Mouse (Mus musculus) heart, embryonic 16.5 days (tissue): Measurements from ENCODE around the gene Sik1. TPM values are rescaled to one million over a fixed set of nuclear protein-coding genes. Genes with fewer than 3 reads are reported as not detected.

Experiments used
- ATAC-seq: fragments of 200-750 bp; cut with Nextera tagmentation; replicated peaks from 2 replicates; pipeline ENCODE4 v1.8.0; 2017; ENCODE audit warnings: moderate number of reproducible peaks; ENCODE audit not compliant: insufficient read depth, low FRiP score; ENCODE audit errors: extremely low read depth
- H3K27ac ChIP-seq: fragments of 300-500 bp; sonication (generic); 2 replicates; pipeline ENCODE4 v1.5.1; 2014; ENCODE audit warnings: mild to moderate bottlenecking, low read length, control low read depth, moderate library complexity
- H3K27me3 ChIP-seq: fragments of 300-500 bp; sonication (generic); 2 replicates; pipeline ENCODE4 v1.6.1; 2014; ENCODE audit warnings: low read length, mixed read lengths; ENCODE audit not compliant: control insufficient read depth, insufficient read depth
- H3K36me3 ChIP-seq: fragments of 300-500 bp; sonication (generic); 2 replicates; pipeline ENCODE4 v1.6.1; 2014; ENCODE audit not compliant: control insufficient read depth, insufficient read depth
- H3K4me1 ChIP-seq: fragments of 300-500 bp; sonication (generic); 2 replicates; pipeline ENCODE4 v1.6.1; 2014; ENCODE audit warnings: low read length, mixed read lengths; ENCODE audit not compliant: control insufficient read depth, insufficient read depth
- H3K4me2 ChIP-seq: fragments of 300-500 bp; sonication (generic); 2 replicates; pipeline ENCODE4 v1.6.1; 2014; ENCODE audit warnings: low read depth, mild to moderate bottlenecking, control low read depth, low read length
- H3K4me3 ChIP-seq: fragments of 300-500 bp; sonication (generic); 2 replicates; pipeline ENCODE4 v1.5.1; 2014; ENCODE audit warnings: mild to moderate bottlenecking, control low read depth, low read length
- H3K9ac ChIP-seq: fragments of 300-500 bp; sonication (generic); 2 replicates; pipeline ENCODE4 v1.6.1; 2014; ENCODE audit warnings: low read length, control low read depth
- H3K9me3 ChIP-seq: fragments of 300-500 bp; sonication (generic); replicated peaks from 2 replicates; pipeline ENCODE4 v1.6.1; 2016; ENCODE audit warnings: low read length; ENCODE audit not compliant: control insufficient read depth
- WGBS: fragments of 180-500 bp; shearing (Covaris S2); extraction: QIAGEN DNeasy Blood & Tissue Kit; methylation state at CpG from one replicate; pipeline ENCODE4 v1.1.7; 2014; 5-methylcytosine and 5-hydroxymethylcytosine counted together
- polyA plus RNA-seq: library from polyadenylated mRNA; unstranded; fragments of >200 nt; fragmentation: Nextera tagmentation; extraction: Ambion mirVana; gene quantifications from 2 replicates; pipeline ENCODE4 v1.2.1, GENCODE M21; 2015

The Sik1 gene
- polyA plus RNA-seq, 1 experiment from 2014 or later, result 13.0 TPM

GRCm38 (mm10) chr17:31811333-31811732 lies 44.3 kb downstream of the Sik1 start:
- Histone ChIP-seq H3K9me3 (no peaks in the 10 kb centered on the region), H3K4me1 (peaks cover 16% of the 10 kb centered on the region), H3K27me3 (no peaks in the 10 kb centered on the region), H3K4me2 (no peak overlapping the region), H3K27ac (no peak overlapping the region), H3K9ac (no peak overlapping the region), H3K36me3 (no peaks in the 10 kb centered on the region), H3K4me3 (no peak overlapping the region)
- no peak for ATAC-seq
- 65% methylated on average over 4 of the region's 4 CpGs for WGBS

- Histone ChIP-seq H3K4me1 (peaks cover 18% of the 10 kb centered on the region), H3K27ac (no peak overlapping the region), H3K4me2 (no peak overlapping the region), H3K27me3 (no peaks in the 10 kb centered on the region), H3K36me3 (no peaks in the 10 kb centered on the region), H3K9me3 (no peaks in the 10 kb centered on the region), H3K4me3 (no peak overlapping the region), H3K9ac (no peak overlapping the region)
- no peak for ATAC-seq
- 62% methylated on average over 19 of the region's 19 CpGs for WGBS
Observed at GRCm38 (mm10) chr17:31809894-31810293, 45.7 kb downstream of the Sik1 start.

- Histone ChIP-seq H3K27ac (no peak overlapping the region), H3K4me2 (no peak overlapping the region), H3K9me3 (no peaks in the 10 kb centered on the region), H3K9ac (no peak overlapping the region), H3K27me3 (no peaks in the 10 kb centered on the region), H3K4me3 (no peak overlapping the region), H3K36me3 (no peaks in the 10 kb centered on the region), H3K4me1 (peaks cover 13% of the 10 kb centered on the region)
- WGBS, result 90% methylated on average over 7 of the region's 7 CpGs
- ATAC-seq, result no peak
Observed at GRCm38 (mm10) chr17:31809136-31809535, 46.5 kb downstream of the Sik1 start.

- Histone ChIP-seq H3K4me3 (no peak overlapping the region), H3K4me1 (peaks cover 13% of the 10 kb centered on the region), H3K9me3 (no peaks in the 10 kb centered on the region), H3K4me2 (no peak overlapping the region), H3K27me3 (no peaks in the 10 kb centered on the region), H3K9ac (no peak overlapping the region), H3K27ac (no peak overlapping the region), H3K36me3 (no peaks in the 10 kb centered on the region)
- 56% methylated on average over 10 of the region's 10 CpGs for WGBS
- no peak; the same call in 1 of the 2 replicates for ATAC-seq
Observed at GRCm38 (mm10) chr17:31808082-31808875, 47.3 kb downstream of the Sik1 start.

GRCm38 (mm10) chr17:31806496-31806895 lies 49.1 kb downstream of the Sik1 start:
- 71% methylated on average over 3 of the region's 3 CpGs for WGBS
- Histone ChIP-seq H3K27me3 (no peaks in the 10 kb centered on the region), H3K9ac (no peak overlapping the region), H3K4me1 (peaks cover 13% of the 10 kb centered on the region), H3K36me3 (no peaks in the 10 kb centered on the region), H3K4me3 (no peak overlapping the region), H3K27ac (no peak overlapping the region), H3K9me3 (no peaks in the 10 kb centered on the region), H3K4me2 (no peak overlapping the region)
- no peak for ATAC-seq

GRCm38 (mm10) chr17:31806025-31806424 lies 49.6 kb downstream of the Sik1 start:
- H3K4me2 ChIP-seq, result no peak overlapping the region
- H3K27me3 ChIP-seq, result no peaks in the 10 kb centered on the region
- H3K9me3 ChIP-seq, result no peaks in the 10 kb centered on the region
- H3K9ac ChIP-seq, result no peak overlapping the region
- WGBS, result 52% methylated on average over 8 of the region's 8 CpGs
- 0 out of 2 replicates have a peak overlapping the region, but pooled peaks have one; percentile 16 for H3K27ac ChIP-seq
- H3K4me3 ChIP-seq, result no peak overlapping the region
- peaks cover 13% of the 10 kb centered on the region for H3K4me1 ChIP-seq
- 0 out of 2 replicates have a peak, but pooled peaks have one; percentile 12 for ATAC-seq
- H3K36me3 ChIP-seq, result no peaks in the 10 kb centered on the region

- Histone ChIP-seq H3K4me1 (peaks cover 13% of the 10 kb centered on the region), H3K9me3 (no peaks in the 10 kb centered on the region), H3K4me3 (no peak overlapping the region), H3K27ac (no peak overlapping the region), H3K9ac (no peak overlapping the region), H3K27me3 (no peaks in the 10 kb centered on the region), H3K36me3 (no peaks in the 10 kb centered on the region), H3K4me2 (no peak overlapping the region)
- WGBS, result 71% methylated on average over 4 of the region's 4 CpGs
- no peak for ATAC-seq
Observed at GRCm38 (mm10) chr17:31805585-31805984, 50.0 kb downstream of the Sik1 start.

GRCm38 (mm10) chr17:31802272-31803017 lies 53.2 kb downstream of the Sik1 start:
- no peak overlapping the region for H3K27ac ChIP-seq
- H3K9ac ChIP-seq, result no peak overlapping the region
- no peaks in the 10 kb centered on the region for H3K36me3 ChIP-seq
- H3K4me3 ChIP-seq, result no peak overlapping the region
- H3K27me3 ChIP-seq, result no peaks in the 10 kb centered on the region; the same call in 1 of the 2 replicates
- 65% methylated on average over 7 of the region's 7 CpGs for WGBS
- H3K4me2 ChIP-seq, result no peak overlapping the region
- ATAC-seq, result no peak
- H3K9me3 ChIP-seq, result no peaks in the 10 kb centered on the region
- H3K4me1 ChIP-seq, result peaks cover 8% of the 10 kb centered on the region

GRCm38 (mm10) chr17:31800852-31801363 lies 54.7 kb downstream of the Sik1 start:
- no peak overlapping the region for H3K4me3 ChIP-seq
- no peak overlapping the region for H3K9ac ChIP-seq
- 79% methylated on average over 7 of the region's 7 CpGs for WGBS
- no peaks in the 10 kb centered on the region; the same call in 1 of the 2 replicates for H3K27me3 ChIP-seq
- H3K27ac ChIP-seq, result no peak overlapping the region
- no peaks in the 10 kb centered on the region for H3K36me3 ChIP-seq
- H3K4me1 ChIP-seq, result peaks cover 2% of the 10 kb centered on the region
- no peaks in the 10 kb centered on the region for H3K9me3 ChIP-seq
- no peak overlapping the region for H3K4me2 ChIP-seq
- no peak for ATAC-seq
